Mouse (Mus musculus) adrenal gland, adult 18-20 months (tissue): ENCODE data around the gene Brd3. TPM values are rescaled to one million over a fixed set of nuclear protein-coding genes. Genes with fewer than 3 reads are reported as not detected.
A peak's percentile ranks its signal among the peaks of the same experiment; 100 is the strongest.

ENCODE experiments used
- DNase-seq, 2 experiments: peaks; one replicate each; pipeline ENCODE4 v3.0.0; 2021 to 2022; ENCODE audit warnings: low spot score in 2 of 2
- total RNA-seq, 2 experiments: library from RNA; stranded (reverse); gene quantifications; 1 replicate in 1 of 2; 2 replicates in 1 of 2; pipeline ENCODE4 v1.2.3; 2021

The Brd3 gene
- total RNA-seq, 2 experiments from 2014 or later = 42.0 to 73.4 TPM

- DNase-seq = peak in 1 of 2 experiments; percentile 10
These were observed 34.2 kb downstream of the Brd3 start for GRCm38 (mm10) chr2:27473061-27473765.

GRCm38 (mm10) chr2:27471170-27471584, 36.3 kb downstream of the Brd3 start:
- DNase-seq = peak in 1 of 2 experiments; percentile 4

- DNase-seq = no peak
These were observed 36.9 kb downstream of the Brd3 start for GRCm38 (mm10) chr2:27470535-27470934.

- DNase-seq = peak in 1 of 2 experiments; percentile 26
These were observed 37.5 kb downstream of the Brd3 start for GRCm38 (mm10) chr2:27469991-27470355.

- peak; percentile 2 to 17 for DNase-seq
These were observed 38.0 kb downstream of the Brd3 start for GRCm38 (mm10) chr2:27469292-27469990.

GRCm38 (mm10) chr2:27462901-27463300, 44.6 kb downstream of the Brd3 start:
- no peak for DNase-seq

- DNase-seq = no peak
These were observed 45.4 kb downstream of the Brd3 start for GRCm38 (mm10) chr2:27461881-27462660.

DNA sequence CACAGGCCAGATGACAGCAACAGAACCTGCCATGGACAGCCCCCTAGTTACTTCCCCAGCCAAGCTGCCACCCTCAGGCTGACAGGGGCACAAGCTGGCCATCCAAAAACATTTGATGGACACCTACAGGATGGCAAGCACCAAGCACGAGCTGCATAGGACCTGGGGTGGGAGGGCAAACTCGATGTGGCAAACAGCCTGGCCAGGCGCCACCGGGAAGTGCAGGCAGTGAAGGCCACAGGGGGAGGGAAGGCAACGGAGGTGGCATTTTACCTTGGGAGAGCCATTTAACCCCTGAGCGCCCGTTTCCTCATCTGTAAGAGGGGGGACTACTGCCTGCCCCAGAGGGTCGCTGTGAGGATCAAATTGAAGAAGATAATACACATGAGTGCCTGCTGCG, 46.8 kb downstream of the Brd3 start:
- peak in 1 of 2 experiments; percentile 57 for DNase-seq

GRCm38 (mm10) chr2:27460163-27460562, 47.3 kb downstream of the Brd3 start:
- DNase-seq = no peak

- DNase-seq = no peak
These were observed 47.7 kb downstream of the Brd3 start for GRCm38 (mm10) chr2:27459735-27460134.

DNA sequence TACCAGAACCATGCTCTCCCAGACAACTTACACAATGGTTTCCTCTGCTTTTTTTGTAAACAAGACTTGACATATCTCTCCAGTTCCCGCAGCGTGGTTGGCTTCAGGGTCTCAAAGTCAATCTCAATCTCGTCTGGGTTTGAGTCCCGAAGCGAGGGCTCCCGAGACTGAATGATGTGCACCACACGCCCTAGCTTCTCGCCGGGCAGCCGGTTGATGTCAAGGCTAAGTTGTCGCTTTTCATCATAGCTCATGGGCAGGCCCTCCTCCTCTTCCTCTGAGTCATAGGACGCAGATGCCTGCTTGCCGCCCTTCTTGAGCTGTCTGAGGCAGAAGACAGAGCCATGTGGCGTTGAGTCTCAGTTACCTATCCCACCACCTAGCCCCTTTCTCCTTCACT, 57.2 kb downstream of the Brd3 start:
- peak in 1 of 2 experiments; percentile 61 for DNase-seq

DNA sequence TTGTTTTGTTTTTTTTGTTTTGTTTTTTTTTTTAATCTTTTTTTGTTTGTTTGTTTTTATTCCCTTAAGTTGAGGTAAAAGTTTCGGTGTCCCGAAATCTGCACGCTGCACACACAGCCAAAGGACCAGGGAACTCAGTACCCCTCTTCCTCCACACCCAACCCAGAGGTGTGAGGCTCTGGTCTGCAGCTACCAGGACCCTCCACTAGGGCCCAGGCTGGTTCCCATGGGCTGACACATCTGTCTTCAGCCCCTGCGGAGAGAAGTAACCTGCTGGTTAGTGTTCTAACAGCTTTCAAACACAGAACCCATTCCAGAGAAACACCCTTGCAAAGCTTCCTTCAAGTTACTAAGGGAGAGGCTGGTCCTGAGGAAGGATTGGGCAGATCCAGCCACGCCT, 59.7 kb downstream of the Brd3 start:
- no peak for DNase-seq

- DNase-seq = peak; percentile 38 to 56
These were observed 60.6 kb downstream of the Brd3 start for GRCm38 (mm10) chr2:27446812-27447211.

DNA sequence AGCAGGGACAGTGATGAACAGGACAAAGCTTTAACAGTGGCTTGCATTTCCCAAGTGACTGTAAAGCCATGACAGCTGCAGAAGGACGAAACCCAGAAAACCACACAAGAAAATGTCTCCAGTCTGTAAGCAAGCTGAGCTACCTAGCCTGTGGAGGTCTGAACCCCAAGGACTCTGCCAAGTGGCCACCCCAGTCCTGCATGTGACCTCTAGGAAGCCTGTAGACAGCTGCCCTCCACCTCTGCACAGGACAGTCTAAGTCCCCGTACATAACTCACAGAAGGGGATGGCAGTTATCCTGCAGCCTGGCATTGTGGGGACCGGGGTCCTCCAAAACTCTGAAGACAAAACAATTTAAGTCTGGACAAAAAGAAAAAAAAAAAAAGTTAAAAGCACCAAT, 61.6 kb downstream of the Brd3 start:
- no peak for DNase-seq

- DNase-seq = no peak
These were observed 64.1 kb downstream of the Brd3 start for GRCm38 (mm10) chr2:27443450-27443708.

DNA sequence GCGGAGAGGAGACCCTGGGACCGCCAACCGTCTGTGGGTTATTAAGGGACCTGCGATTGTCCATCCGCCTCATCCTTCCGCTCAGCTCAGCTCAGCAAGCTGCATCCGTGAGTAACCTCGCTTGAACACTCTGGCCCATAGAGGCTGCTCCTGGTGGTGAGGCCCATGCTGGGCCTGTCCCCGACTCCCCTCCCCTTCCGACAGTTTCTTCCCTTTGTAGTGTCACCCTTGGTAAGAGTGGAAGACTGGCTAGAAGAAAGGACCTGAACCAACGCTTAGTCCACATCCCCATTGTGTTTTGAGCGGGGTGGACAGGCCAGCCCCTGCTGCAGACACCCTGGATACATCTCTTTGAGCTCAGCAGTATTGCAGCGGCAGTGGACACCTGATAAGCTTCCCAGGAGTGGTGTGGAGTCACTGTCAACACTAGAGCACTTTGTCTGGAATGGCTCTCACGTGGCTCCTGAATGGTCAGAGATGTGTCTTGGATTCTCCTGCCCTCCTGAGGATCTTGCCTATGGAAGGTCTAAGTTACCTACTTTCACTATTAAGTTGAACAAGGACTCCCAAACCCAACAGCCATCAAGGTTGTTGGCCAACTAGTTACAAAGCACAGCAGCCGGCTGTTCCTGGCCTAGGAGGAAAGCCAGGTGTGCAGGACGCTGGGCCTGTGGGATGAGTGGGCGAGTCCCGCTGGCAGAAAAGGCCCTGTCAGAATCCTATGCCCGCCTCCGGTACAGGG, 64.6 kb downstream of the Brd3 start:
- DNase-seq = no peak

DNA sequence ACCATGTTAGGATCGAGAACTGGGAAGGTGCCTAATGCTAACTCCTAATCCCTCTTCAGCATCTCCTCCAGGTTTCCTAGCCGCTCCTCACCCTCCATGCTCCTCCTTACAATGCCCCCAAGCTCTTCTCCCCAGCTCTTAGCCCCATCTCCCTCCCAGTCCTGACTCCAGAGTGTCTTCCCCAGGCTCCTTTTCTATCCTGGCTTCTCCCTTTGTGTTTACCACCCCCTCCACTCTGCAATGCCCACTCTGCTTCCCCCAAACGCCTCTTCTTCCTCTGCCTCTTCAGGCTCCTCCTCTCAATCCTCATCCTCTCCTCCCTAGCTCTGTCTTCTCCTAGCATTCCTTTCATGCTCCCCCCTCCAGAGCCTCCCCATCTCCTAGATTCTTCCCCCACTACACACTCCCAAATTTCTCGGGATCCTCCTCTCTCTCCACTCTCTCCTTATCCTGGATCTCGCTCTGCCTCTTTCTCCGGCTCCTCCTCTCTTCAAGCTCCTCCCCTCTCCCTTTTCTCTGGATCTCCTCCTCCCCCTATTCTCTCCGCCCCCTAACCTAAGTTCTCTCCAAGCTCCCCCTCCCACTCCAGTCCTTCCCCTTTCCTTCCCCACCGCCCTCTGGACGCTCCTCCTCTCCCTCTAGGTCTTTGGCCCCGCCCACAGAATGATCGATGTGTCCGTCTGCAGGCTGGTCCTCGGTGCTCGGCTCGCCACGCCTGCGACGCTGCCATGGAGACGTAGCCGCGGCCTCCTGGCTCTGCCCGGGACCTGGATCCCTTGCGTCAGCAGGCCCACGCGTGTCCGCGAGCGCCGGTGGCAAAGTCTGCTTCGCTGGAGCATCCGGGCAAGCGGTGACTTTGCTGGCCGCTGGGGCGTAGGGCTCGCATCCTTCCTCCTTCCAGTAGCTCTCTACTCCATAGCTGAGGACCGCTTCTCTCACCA, 65.4 kb downstream of the Brd3 start, which contains the start of gene Brd3os:
Gene Brd3os, plus strand, starts transcription at position 558 of the 941 bp plus-strand sequence.
- DNase-seq = peak; percentile 89

- no peak for DNase-seq
These were observed 69.2 kb downstream of the Brd3 start for GRCm38 (mm10) chr2:27438281-27438680.

DNA sequence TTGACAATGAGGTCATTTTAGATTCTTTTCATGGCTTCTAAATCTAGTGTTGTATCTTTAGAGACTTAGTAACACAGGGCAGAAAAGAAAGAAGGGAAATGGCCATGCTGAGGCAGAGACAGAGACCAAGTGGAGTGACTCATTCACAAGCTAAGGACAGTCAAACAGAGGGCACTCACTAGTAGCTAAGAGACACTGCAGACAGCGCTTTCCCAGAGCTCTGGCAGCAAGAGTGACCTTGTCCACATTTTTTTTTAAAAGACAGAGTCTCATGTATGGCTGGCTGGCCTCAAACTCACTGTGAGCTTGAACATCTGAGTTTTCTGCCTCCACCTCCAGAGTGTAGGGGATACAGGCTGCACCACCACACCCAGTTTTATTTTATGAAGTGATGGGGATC, 69.6 kb downstream of the Brd3 start:
- no peak for DNase-seq

GRCm38 (mm10) chr2:27432599-27432998, 74.9 kb downstream of the Brd3 start:
- DNase-seq = no peak
